Mouse (Mus musculus): ENCODE measurements around the gene Mtmr4. TPM values are rescaled to one million over a fixed set of nuclear protein-coding genes. Genes with fewer than 3 reads are reported as not detected.

Gene Mtmr4
- polyA plus RNA-seq, 1 experiment from 2014 or later = 54.9 TPM

- WGBS = 78% methylated on average over 10 of the region's 10 CpGs
- Histone ChIP-seq H3K4me2 (replicated peaks) (no peak overlapping the region), H3K9me3 (no peaks in the 10 kb centered on the region), H3K9ac (no peak overlapping the region), H3K4me3 (no peak overlapping the region), H3K27me3 (no peaks in the 10 kb centered on the region), H3K4me1 (peaks cover 9% of the 10 kb centered on the region), H3K27ac (no peak overlapping the region), H3K36me3 (no peaks in the 10 kb centered on the region)
- ATAC-seq (ENCODE audit: insufficient number of reproducible peaks, insufficient read depth, low FRiP score, low TSS enrichment) = no peak
Observed at GRCm38 (mm10) chr11:87584711-87585505, 7.1 kb upstream of the Mtmr4 start.

GRCm38 (mm10) chr11:87587211-87587874, 4.6 kb upstream of the Mtmr4 start:
- ATAC-seq (ENCODE audit: insufficient number of reproducible peaks, insufficient read depth, low FRiP score, low TSS enrichment) = no peak
- 94% methylated on average over 5 of the region's 5 CpGs for WGBS
- no peaks in the 10 kb centered on the region for H3K36me3 ChIP-seq

GRCm38 (mm10) chr11:87589605-87590004, 2.4 kb upstream of the Mtmr4 start:
- no peak overlapping the region for H3K4me3 ChIP-seq
- H3K27ac ChIP-seq = no peak overlapping the region
- peaks cover 9% of the 10 kb centered on the region; the same call in 1 of the 2 replicates for H3K36me3 ChIP-seq
- H3K27me3 ChIP-seq = no peaks in the 10 kb centered on the region
- WGBS = 92% methylated on average over 8 of the region's 8 CpGs
- no peak overlapping the region for H3K4me2 ChIP-seq (replicated peaks)
- ATAC-seq (ENCODE audit: insufficient number of reproducible peaks, insufficient read depth, low FRiP score, low TSS enrichment) = no peak
- no peaks in the 10 kb centered on the region for H3K9me3 ChIP-seq
- no peak overlapping the region for H3K9ac ChIP-seq
- H3K4me1 ChIP-seq = peaks cover 34% of the 10 kb centered on the region

More at GRCm38 (mm10) chr11:87587211-87587874, 4.6 kb upstream of the Mtmr4 start:
- Histone ChIP-seq H3K4me2 (replicated peaks) (no peak overlapping the region), H3K9ac (no peak overlapping the region), H3K27me3 (no peaks in the 10 kb centered on the region), H3K4me1 (peaks cover 18% of the 10 kb centered on the region), H3K9me3 (no peaks in the 10 kb centered on the region), H3K27ac (no peak overlapping the region), H3K4me3 (no peak overlapping the region)

DNA sequence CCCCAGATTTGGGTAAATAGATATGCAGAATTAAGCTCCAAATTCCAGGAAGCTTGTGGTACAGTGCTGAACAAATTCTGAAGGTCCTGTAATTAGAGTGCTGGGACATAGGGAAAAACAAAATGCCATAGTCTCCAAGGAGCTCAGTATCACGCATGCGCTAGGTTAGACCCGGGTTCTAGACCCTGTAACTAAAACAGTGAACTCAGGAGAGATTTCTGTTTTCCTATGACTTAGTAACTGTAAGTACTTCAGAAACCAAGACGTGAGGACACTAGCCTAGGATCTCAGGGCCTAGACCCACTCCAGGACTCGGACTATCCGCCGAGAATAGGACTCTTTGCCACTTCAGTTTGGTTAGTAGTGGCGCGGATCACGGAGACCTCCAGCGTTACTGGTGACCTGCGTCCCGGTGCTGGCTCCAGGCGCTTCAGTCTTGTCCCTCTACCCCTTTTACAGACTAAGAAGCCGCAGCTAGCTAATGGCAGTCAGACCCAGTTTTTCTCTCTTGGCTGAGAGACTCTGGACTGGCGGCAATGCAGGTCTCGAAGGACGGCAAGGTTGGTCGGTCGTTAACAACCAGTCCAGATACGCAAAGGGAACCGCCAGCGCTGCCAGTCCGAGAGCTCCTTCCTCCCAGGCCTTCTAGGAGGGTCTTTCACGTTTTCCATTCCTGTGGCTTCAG, 979 bp upstream of the Mtmr4 start:
- Histone ChIP-seq H3K4me2 (replicated peaks) (peak overlapping the region; percentile 79), H3K4me3 (peak overlapping the region; percentile 72), H3K27me3 (no peaks in the 10 kb centered on the region), H3K36me3 (peaks cover 9% of the 10 kb centered on the region; the same call in 1 of the 2 replicates), H3K9me3 (no peaks in the 10 kb centered on the region), H3K9ac (peak overlapping the region; percentile 78), H3K27ac (peak overlapping the region; percentile 89), H3K4me1 (peaks cover 42% of the 10 kb centered on the region)
- 1% methylated on average over 25 of the region's 25 CpGs for WGBS
- ATAC-seq (ENCODE audit: insufficient number of reproducible peaks, insufficient read depth, low FRiP score, low TSS enrichment) = no peak

GRCm38 (mm10) chr11:87592354-87592695, 363 bp downstream of the Mtmr4 start:
- WGBS = under 1% methylated on average over 15 of the region's 15 CpGs
- Histone ChIP-seq H3K36me3 (peaks cover 14% of the 10 kb centered on the region), H3K9ac (peak overlapping the region; percentile 77), H3K27me3 (no peaks in the 10 kb centered on the region), H3K4me3 (peak overlapping the region; percentile 72), H3K27ac (peak overlapping the region; percentile 93), H3K4me1 (peaks cover 53% of the 10 kb centered on the region), H3K9me3 (no peaks in the 10 kb centered on the region), H3K4me2 (replicated peaks) (peak overlapping the region; percentile 79)
- no peak; the same call in 1 of the 2 replicates for ATAC-seq (ENCODE audit: insufficient number of reproducible peaks, insufficient read depth, low FRiP score, low TSS enrichment)

DNA sequence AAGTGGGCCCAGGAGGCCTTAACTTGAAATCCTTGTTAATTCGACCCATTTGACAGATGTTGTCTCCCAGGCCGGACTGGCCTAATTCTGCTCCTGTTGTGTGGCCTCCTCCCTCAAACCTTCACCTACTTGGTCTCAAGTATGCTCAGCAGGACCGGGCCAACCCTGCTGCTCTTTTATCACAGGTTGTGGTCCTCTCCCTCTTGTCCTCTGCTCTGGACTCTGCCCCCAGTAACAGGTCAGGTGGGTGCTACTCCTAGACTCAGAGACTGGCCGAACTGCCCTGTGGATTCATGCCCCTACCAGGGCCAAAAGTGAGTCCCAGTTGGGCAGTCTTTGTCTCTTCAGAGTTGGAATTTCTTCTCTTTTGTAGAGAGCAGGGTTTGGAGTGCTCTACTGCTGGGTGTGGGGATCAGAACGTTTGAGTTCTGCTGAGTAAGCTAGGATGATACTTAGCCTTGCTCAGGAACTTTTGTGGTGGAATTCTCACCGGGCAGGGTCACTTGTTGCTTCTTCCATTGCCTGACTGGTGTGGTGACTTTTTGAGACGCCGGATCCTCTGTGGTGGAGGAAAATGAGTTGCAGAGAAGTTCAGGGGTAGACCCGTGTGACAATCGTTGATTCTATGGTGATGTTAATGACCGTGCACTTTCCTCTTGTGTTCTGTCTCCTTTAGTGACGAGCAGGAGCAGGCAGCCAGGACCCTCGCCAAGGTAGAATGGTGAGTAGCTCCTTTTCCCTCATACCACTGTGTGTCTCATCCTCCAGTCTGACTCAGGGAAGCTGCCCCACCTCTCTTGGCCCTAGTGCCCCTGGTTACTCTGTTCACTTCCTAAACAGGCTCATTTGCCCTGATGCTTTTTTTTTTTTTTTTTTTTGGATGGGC, 994 bp downstream of the Mtmr4 start:
- no peaks in the 10 kb centered on the region for H3K27me3 ChIP-seq
- no peaks in the 10 kb centered on the region for H3K9me3 ChIP-seq
- peak overlapping the region; percentile 79 for H3K4me2 ChIP-seq (replicated peaks)
- 37% methylated on average over 13 of the region's 13 CpGs for WGBS
- H3K27ac ChIP-seq = peak overlapping the region; percentile 93
- H3K4me1 ChIP-seq = peaks cover 53% of the 10 kb centered on the region
- H3K36me3 ChIP-seq = peaks cover 20% of the 10 kb centered on the region
- H3K4me3 ChIP-seq = peak overlapping the region; percentile 72
- ATAC-seq (ENCODE audit: insufficient number of reproducible peaks, insufficient read depth, low FRiP score, low TSS enrichment) = no peak
- H3K9ac ChIP-seq = peak overlapping the region; percentile 77

DNA sequence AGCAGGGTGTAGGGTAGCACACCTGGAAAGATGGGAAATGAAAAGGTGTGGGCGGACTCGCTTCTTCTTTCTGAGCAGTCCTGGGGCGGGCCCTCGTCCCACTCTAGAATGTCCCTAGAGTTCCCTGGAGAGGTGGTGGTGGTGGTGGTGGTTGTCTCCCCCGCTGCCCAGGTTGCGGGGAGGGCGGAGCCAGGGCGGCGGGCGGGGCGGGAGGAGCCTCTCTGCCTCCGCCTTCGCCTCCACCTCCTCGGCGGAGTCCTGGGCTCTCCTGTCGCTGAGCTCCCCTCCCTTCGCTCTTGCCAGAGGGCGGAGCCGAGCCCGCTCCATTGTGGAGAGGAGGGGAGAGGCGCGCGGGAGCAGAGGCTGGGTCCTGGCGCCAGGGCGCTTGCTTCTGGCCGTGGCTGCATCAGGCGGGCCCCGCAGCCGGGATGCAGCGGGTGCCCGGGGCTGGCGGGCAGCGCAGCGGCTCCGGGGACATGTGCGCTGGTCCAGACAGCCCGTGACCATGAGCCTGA, 3.4 kb downstream of the Mtmr4 start:
- H3K4me2 ChIP-seq (replicated peaks) = peak overlapping the region; percentile 87
- H3K4me1 ChIP-seq = peaks cover 40% of the 10 kb centered on the region
- peak overlapping the region; percentile 87 for H3K27ac ChIP-seq
- peak; percentile 70 for ATAC-seq (ENCODE audit: insufficient number of reproducible peaks, insufficient read depth, low FRiP score, low TSS enrichment)
- H3K36me3 ChIP-seq = peaks cover 45% of the 10 kb centered on the region
- 2% methylated on average over 35 of the region's 37 CpGs for WGBS
- no peaks in the 10 kb centered on the region for H3K27me3 ChIP-seq
- H3K4me3 ChIP-seq = peak overlapping the region; percentile 77
- no peaks in the 10 kb centered on the region for H3K9me3 ChIP-seq
- peak overlapping the region; percentile 93 for H3K9ac ChIP-seq

- Histone ChIP-seq H3K4me2 (replicated peaks) (peak overlapping the region; percentile 87), H3K9me3 (no peaks in the 10 kb centered on the region), H3K4me3 (peak overlapping the region; percentile 77), H3K9ac (peak overlapping the region; percentile 93), H3K27me3 (no peaks in the 10 kb centered on the region), H3K36me3 (peaks cover 51% of the 10 kb centered on the region), H3K4me1 (peaks cover 35% of the 10 kb centered on the region), H3K27ac (peak overlapping the region; percentile 87)
- 7% methylated on average over 7 of the region's 7 CpGs for WGBS
- no peak for ATAC-seq (ENCODE audit: insufficient number of reproducible peaks, insufficient read depth, low FRiP score, low TSS enrichment)
Observed at GRCm38 (mm10) chr11:87595976-87596375, 4.0 kb downstream of the Mtmr4 start.

GRCm38 (mm10) chr11:87596492-87596891, 4.5 kb downstream of the Mtmr4 start:
- 33% methylated on average over 2 of the region's 2 CpGs for WGBS
- Histone ChIP-seq H3K9ac (peak overlapping the region; percentile 93), H3K4me3 (peak overlapping the region; percentile 77), H3K4me2 (replicated peaks) (peak overlapping the region; percentile 87), H3K27ac (0 out of 2 replicates have a peak overlapping the region, but pooled peaks have one; percentile 87), H3K4me1 (peaks cover 35% of the 10 kb centered on the region), H3K36me3 (peaks cover 56% of the 10 kb centered on the region), H3K9me3 (no peaks in the 10 kb centered on the region), H3K27me3 (no peaks in the 10 kb centered on the region)
- no peak for ATAC-seq (ENCODE audit: insufficient number of reproducible peaks, insufficient read depth, low FRiP score, low TSS enrichment)

DNA sequence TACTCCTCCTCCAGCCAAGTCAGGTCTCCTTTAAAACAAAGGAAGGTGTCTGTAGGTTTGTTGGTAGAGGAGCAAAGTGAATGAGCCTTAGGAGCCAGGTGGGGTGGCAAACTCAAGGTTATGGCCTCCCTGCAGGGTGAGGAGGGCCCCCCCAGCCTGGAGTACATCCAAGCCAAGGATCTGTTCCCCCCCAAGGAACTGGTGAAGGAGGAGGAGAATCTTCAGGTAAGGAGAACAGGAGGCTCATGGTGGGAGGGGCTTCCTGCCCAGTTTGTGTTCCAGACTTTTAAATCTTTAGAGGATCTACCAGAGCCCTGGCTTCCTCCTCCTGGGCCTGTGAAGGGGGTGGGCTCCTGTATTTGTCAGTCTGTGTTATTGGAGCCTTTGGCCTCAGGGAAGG, 5.1 kb downstream of the Mtmr4 start:
- H3K9ac ChIP-seq = 0 out of 2 replicates have a peak overlapping the region, but pooled peaks have one; percentile 93
- peaks cover 61% of the 10 kb centered on the region for H3K36me3 ChIP-seq
- H3K27ac ChIP-seq = 0 out of 2 replicates have a peak overlapping the region, but pooled peaks have one; percentile 87
- H3K9me3 ChIP-seq = no peaks in the 10 kb centered on the region
- peak overlapping the region; percentile 87; the same call in 1 of the 2 replicates for H3K4me2 ChIP-seq (replicated peaks)
- H3K27me3 ChIP-seq = no peaks in the 10 kb centered on the region
- peaks cover 35% of the 10 kb centered on the region for H3K4me1 ChIP-seq
- no peak overlapping the region for H3K4me3 ChIP-seq
- no peak for ATAC-seq (ENCODE audit: insufficient number of reproducible peaks, insufficient read depth, low FRiP score, low TSS enrichment)

All from embryonic facial prominence, embryonic 12.5 days (tissue).